Mouse (Mus musculus) erythroblast, embryonic 14.5 days (primary cell): ENCODE data around the gene Tcl1b5. TPM values are rescaled to one million over a fixed set of nuclear protein-coding genes. Genes with fewer than 3 reads are reported as not detected.
"Not testable (repeated sequence)": the region's sequence is repeated elsewhere in the genome, so short reads cannot be mapped to it uniquely, and the experiment has no call there.

Source experiments
- H3K27me3 ChIP-seq: 2 replicates; pipeline ENCODE4 v1.6.1; 2012; ENCODE audit warnings: inconsistent platforms; ENCODE audit not compliant: control insufficient read depth
- H3K36me3 ChIP-seq: 2 replicates; pipeline ENCODE4 v1.6.1; 2012; ENCODE audit warnings: mild to moderate bottlenecking, inconsistent platforms; ENCODE audit not compliant: control insufficient read depth
- H3K4me1 ChIP-seq: 2 replicates; pipeline ENCODE4 v1.6.1; 2012; ENCODE audit warnings: inconsistent platforms; ENCODE audit not compliant: control insufficient read depth
- H3K4me3 ChIP-seq: replicated peaks from 2 replicates; pipeline ENCODE3; 2012; ENCODE audit warnings: moderate library complexity, mild to moderate bottlenecking, inconsistent platforms
- H3K9me3 ChIP-seq: 2 replicates; pipeline ENCODE4 v1.6.1; 2012; ENCODE audit warnings: low read length, inconsistent platforms, mixed read lengths; ENCODE audit not compliant: control insufficient read depth
- GATA1 ChIP-seq: IDR thresholded peaks from 2 replicates; pipeline ENCODE4 v1.6.1; 2012; ENCODE audit warnings: low read length, inconsistent platforms, mixed read lengths
- TAL1 ChIP-seq: IDR thresholded peaks from 3 replicates; pipeline ENCODE4 v1.6.1; 2012; ENCODE audit warnings: low read length, inconsistent platforms, mixed read lengths
- polyA plus RNA-seq: library from polyadenylated mRNA; stranded (reverse); fragments of >175 nt; gene quantifications from 2 replicates; pipeline ENCODE4 v1.2.3, GENCODE M21; 2012

Tcl1b5 gene
- polyA plus RNA-seq, 1 experiment = not detected

DNA sequence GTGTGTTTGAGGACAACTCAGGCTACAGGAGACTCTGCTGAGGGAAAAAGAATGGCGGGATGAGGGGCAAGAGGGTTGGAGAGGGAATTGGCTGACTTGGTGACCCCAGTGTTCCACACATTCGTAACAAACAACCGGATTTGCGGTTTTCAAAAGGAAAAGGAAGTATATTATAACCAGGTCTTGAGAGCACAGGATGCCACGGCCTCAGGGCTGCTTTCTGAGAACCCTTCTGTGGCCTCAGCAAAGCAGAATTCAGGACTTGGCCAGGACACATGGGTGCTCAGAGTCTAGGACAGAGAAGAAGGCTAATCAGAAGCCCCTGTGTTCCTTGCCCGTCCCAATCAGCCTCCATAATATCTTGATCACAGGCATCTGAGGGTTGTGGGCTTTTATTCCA is 17.3 kb upstream of the Tcl1b5 start:
- no peak overlapping the region for H3K4me3 ChIP-seq
- no peaks in the 10 kb centered on the region for H3K27me3 ChIP-seq
- H3K9me3 ChIP-seq = no peaks in the 10 kb centered on the region
- no peaks in the 10 kb centered on the region for H3K36me3 ChIP-seq
- TF ChIP-seq TAL1 (no peak), GATA1 (no peak)
- no peaks in the 10 kb centered on the region for H3K4me1 ChIP-seq

DNA sequence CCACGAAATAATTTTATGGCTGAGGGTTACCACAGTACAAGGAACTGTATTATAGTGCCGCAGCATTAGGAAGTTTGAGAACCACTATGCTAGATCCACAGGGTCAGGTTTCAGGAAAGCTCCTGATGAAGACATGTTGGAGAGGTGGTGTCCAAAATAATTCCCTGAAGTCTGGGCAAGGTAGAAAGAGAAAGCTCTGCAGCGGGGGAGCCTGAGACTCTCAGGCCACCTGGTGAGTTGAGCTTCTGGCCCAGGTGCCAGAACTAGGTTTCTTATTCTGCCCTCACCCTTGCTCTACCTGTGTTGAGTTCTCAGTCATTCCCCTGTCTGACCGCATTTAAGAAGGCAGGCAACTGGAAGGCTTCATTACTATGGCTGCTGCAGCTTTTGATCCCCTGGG is 16.8 kb upstream of the Tcl1b5 start, which contains the start of gene Tcl1b1:
Tcl1b1 (plus strand) TSS at position 301 of the 400 bp plus-strand sequence.
- no peaks in the 10 kb centered on the region for H3K36me3 ChIP-seq
- H3K9me3 ChIP-seq = no peaks in the 10 kb centered on the region
- H3K4me3 ChIP-seq = no peak within 1 kb of the TSS
- no peaks in the 10 kb centered on the region for H3K27me3 ChIP-seq
- TF ChIP-seq TAL1 (no peak), GATA1 (no peak)
- H3K4me1 ChIP-seq = no peaks in the 10 kb centered on the region

DNA sequence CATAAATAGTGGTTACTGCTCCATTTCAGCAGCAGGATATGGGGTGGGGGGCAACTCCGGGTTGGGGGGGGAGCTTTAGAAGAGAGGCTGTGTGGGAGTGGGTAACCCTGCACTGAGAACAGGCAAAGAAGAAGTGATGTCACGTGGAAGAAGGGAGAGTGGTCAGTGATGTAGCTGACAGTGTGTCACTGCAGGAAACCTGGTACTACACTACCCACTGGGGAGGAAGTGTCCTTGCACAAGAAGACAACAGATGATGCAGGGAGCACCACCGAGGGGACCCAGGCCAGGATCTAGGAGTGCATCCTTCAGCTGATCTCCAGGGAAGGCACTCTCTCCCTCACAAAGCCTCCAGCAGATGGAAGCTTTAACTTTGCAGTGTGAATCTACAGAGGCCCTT is 9.4 kb upstream of the Tcl1b5 start:
- TF ChIP-seq TAL1 (no peak), GATA1 (no peak)
- H3K9me3 ChIP-seq = no peaks in the 10 kb centered on the region
- H3K4me1 ChIP-seq = no peaks in the 10 kb centered on the region
- no peaks in the 10 kb centered on the region for H3K36me3 ChIP-seq
- no peak overlapping the region for H3K4me3 ChIP-seq
- no peaks in the 10 kb centered on the region for H3K27me3 ChIP-seq

DNA sequence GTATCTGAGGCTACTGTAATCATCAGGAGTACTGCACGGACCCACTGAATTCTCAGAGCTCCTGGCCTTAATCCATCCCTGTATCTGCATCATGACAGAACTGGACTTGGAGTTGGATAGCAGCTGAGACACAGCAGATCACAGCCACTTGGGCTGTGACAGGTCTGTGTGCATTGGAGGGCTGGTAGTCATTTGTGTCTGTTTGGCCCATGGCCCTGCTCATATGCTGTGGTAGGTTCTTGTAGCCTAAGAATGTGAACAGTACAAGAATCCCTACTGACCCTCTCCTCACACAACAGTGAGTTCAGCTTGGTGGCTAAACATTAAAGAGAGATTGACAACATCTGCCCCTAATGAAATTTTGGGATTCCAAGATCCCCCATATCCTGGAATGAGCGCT is 2.8 kb upstream of the Tcl1b5 start:
- no peaks in the 10 kb centered on the region for H3K27me3 ChIP-seq
- H3K9me3 ChIP-seq = no peaks in the 10 kb centered on the region
- TF ChIP-seq GATA1 (no peak), TAL1 (no peak)
- no peaks in the 10 kb centered on the region for H3K4me1 ChIP-seq
- H3K4me3 ChIP-seq = no peak overlapping the region
- no peaks in the 10 kb centered on the region for H3K36me3 ChIP-seq

DNA sequence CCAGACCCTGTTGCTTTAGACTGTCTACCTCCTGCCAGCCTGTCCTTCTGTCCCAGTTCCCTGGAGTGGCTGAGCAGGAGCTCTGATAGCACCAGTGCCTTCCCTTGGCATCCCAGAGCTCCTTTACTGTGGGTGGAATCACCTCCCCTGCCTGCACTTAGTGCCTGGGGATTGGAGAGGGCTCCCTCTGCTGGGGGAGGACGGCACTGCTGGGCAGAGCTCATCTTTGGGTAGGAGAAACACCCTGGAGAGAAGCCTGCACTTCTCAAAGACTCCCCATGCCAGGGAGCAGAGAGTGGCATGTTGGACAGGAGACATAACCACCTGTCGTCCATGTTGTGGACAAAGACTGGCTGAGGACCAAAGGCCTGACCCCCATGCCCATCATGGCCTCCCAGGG is 1.8 kb upstream of the Tcl1b5 start:
- not testable (repeated sequence) for H3K36me3 ChIP-seq, H3K4me3 ChIP-seq, H3K27me3 ChIP-seq, H3K4me1 ChIP-seq, H3K9me3 ChIP-seq

DNA sequence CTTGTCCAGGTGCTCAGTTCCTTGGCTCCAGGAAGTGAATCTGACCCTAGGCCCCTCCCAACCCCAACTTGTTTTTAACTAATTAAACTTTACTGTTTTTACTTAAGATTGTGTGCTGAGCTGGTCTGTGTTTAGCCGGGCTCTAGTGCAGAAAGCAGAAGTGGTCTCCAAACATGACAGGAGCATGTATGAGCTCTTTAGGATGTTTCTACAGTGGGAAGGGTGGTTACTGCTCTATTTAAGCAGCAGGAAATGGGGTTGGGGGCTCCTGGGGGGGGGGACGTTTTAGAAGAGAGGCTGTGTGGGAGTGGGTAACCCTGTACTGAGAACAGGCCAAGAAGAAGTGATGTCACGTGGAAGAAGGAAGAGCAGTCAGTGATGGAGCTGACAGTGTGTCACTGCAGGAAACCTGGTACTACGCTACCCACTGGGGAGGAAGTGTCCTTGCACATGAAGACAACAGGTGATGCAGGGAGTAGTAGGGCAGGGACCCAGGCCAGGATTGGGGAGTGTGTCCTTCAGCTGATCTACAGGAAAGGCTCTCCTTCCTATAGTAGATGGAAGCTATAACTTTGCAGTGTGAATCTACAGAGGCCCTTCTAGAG is 5.0 kb downstream of the Tcl1b5 start:
- H3K4me3 ChIP-seq, H3K4me1 ChIP-seq, H3K27me3 ChIP-seq, H3K36me3 ChIP-seq, H3K9me3 ChIP-seq: not testable (repeated sequence)

DNA sequence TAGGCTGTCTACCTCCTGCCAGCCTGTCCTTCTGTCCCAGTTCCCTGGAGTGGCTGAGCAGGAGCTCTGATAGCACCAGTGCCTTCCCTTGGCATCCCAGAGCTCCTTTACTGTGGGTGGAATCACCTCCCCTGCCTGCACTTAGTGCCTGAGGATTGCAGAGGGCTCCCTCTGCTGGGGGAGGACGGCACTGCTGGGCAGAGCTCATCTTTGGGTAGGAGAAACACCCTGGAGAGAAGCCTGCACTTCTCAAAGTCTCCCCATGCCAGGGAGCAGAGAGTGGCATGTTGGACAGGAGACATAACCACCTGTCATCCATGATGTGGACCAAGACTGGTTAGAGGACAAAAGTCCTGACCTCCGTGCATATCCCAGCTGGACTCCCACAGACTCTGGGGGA is 12.8 kb downstream of the Tcl1b5 start:
- H3K27me3 ChIP-seq, H3K4me3 ChIP-seq, H3K4me1 ChIP-seq, H3K36me3 ChIP-seq, H3K9me3 ChIP-seq: not testable (repeated sequence)

DNA sequence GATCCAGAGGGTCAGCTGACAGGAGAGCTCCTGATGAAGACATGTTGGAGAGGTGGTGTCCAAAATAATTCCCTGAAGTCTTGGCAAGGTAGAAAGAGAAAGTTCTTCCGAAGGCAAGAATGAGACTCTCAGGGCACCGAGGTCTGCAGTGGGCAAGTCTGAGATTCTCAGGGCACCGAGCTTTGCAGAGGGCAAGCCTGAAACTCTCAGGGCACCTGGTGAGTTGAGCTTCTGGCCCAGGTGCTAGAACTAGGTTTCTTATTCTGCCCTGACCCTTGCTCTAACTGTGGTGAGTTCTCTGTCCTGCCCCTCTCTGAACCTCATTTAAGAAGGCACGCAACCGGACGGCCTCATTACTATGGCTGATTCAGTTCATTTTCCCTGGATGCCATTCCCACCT is 14.6 kb downstream of the Tcl1b5 start, which contains the start of gene Tcl1b3:
Tcl1b3 (plus strand) TSS at position 301 of the 400 bp plus-strand sequence.
- H3K4me3 ChIP-seq, H3K4me1 ChIP-seq, H3K9me3 ChIP-seq, H3K27me3 ChIP-seq, H3K36me3 ChIP-seq: not testable (repeated sequence)

DNA sequence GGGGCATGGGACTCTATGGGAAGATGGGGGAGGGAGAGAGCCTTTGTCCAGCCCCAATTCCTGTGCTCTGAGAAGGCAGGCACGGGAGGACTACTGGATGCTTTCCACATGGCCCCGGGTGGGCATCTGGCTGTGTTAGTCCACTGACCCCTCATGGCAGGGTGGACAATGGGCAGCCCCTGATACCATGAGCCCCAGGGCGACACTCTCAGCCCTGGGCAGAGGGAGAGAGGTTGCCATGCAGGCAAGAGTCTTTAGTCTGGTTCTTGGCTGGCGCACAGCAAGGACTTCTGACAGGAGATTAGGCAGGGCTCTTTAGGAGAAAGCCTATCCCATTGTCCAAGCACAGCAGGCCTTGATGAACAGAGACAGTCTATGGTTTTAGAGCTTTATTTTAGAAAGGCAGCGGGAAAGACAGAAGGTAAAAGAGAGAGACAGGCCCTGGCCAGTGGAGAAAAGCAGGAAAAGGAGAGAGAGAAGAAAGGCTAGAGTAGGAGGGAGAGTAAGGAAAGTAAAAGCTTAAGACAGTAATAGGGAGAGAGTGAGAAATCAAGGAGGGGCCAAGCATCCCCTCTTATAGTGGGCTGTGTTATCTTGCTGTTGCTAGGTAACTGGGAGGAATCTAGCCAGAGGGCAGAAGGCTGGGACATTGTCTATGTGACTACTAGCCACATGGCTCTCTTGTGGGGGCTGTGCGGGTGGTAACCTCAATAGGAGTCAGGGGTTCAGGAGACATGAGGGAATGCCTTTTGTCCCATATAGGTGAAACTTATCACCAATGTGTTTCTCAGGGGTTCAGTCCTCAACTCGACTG is 23.7 kb downstream of the Tcl1b5 start:
- H3K4me3 ChIP-seq, H3K9me3 ChIP-seq, H3K36me3 ChIP-seq, H3K27me3 ChIP-seq, H3K4me1 ChIP-seq: not testable (repeated sequence)

DNA sequence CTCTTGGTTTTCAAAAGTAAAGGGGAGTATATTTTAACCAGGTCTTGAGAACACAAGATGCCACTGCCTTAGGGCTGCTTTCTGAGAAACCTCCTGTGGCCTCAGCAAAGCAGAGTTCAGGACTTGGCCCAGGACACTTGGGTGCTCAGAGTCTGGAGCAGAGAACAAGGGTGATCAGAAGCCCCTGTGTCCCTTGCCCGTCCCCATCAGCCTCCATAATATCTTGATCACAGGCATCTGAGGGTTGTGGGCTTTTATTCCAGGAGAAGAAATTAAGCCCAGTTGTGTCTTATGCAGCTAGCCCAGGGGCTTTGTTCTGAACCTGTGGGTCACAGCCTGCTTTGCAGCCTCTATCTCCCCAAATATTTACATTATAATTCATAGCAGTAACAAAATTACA is 25.5 kb downstream of the Tcl1b5 start, which contains the start of gene Tcl1b4:
Tcl1b4 (plus strand) TSS at position 301 of the 400 bp plus-strand sequence.
- not testable (repeated sequence) for H3K9me3 ChIP-seq, H3K4me3 ChIP-seq, H3K36me3 ChIP-seq, H3K27me3 ChIP-seq, H3K4me1 ChIP-seq
